Mouse (Mus musculus) embryonic facial prominence, embryonic 11.5 days (tissue): Measurements from ENCODE around the gene Zfp74. TPM values are rescaled to one million over a fixed set of nuclear protein-coding genes. Genes with fewer than 3 reads are reported as not detected.
"Not testable (repeated sequence)": the region's sequence is repeated elsewhere in the genome, so short reads cannot be mapped to it uniquely, and the experiment has no call there.

ENCODE experiments used
- ATAC-seq: fragments of 200-750 bp; cut with Nextera tagmentation; replicated peaks from 2 replicates; pipeline ENCODE4 v1.8.0; 2017; ENCODE audit warnings: low read depth; ENCODE audit not compliant: insufficient number of reproducible peaks, low FRiP score, low TSS enrichment
- DNase-seq: peaks from one replicate; pipeline ENCODE4 v3.0.0-alpha.2; 2015; ENCODE audit warnings: low spot score
- H3K27ac ChIP-seq: fragments of 300-500 bp; sonication (generic); replicated peaks from 2 replicates; pipeline ENCODE4 v1.5.1; 2014; ENCODE audit warnings: mild to moderate bottlenecking, low read depth, low read length, control low read depth
- H3K27me3 ChIP-seq: fragments of 300-500 bp; sonication (generic); 2 replicates; pipeline ENCODE4 v1.6.1; 2014; ENCODE audit warnings: mild to moderate bottlenecking, low read length, moderate library complexity, mixed read lengths; ENCODE audit not compliant: control insufficient read depth, insufficient read depth
- H3K36me3 ChIP-seq: fragments of 300-500 bp; sonication (generic); replicated peaks from 2 replicates; pipeline ENCODE4 v1.6.1; 2014; ENCODE audit warnings: low read depth, mild to moderate bottlenecking, low read length, moderate library complexity, mixed read lengths; ENCODE audit not compliant: control insufficient read depth, insufficient read depth
- H3K4me1 ChIP-seq: fragments of 300-500 bp; sonication (generic); 2 replicates; pipeline ENCODE4 v1.6.1; 2014; ENCODE audit warnings: low read length, mixed read lengths; ENCODE audit not compliant: control insufficient read depth, insufficient read depth
- H3K4me2 ChIP-seq: fragments of 300-500 bp; sonication (generic); 2 replicates; pipeline ENCODE4 v1.6.1; 2014; ENCODE audit warnings: low read depth, mild to moderate bottlenecking, control low read depth, low read length, moderate library complexity
- H3K4me3 ChIP-seq: fragments of 300-500 bp; sonication (generic); 2 replicates; pipeline ENCODE4 v1.5.1; 2014; ENCODE audit warnings: low read depth, low read length, control low read depth
- H3K9ac ChIP-seq: fragments of 300-500 bp; sonication (generic); replicated peaks from 2 replicates; pipeline ENCODE4 v1.6.1; 2014; ENCODE audit warnings: mild to moderate bottlenecking, control low read depth, low read length
- H3K9me3 ChIP-seq: fragments of 300-500 bp; sonication (generic); replicated peaks from 2 replicates; pipeline ENCODE4 v1.6.1; 2016; ENCODE audit warnings: mild to moderate bottlenecking, low read length, inconsistent platforms, mixed read lengths; ENCODE audit not compliant: control insufficient read depth
- WGBS: fragments of 180-500 bp; shearing (Covaris S2); extraction: QIAGEN DNeasy Blood & Tissue Kit; methylation state at CpG from one replicate; pipeline ENCODE4 v1.1.7; 2014; 5-methylcytosine and 5-hydroxymethylcytosine counted together
- polyA plus RNA-seq: library from polyadenylated mRNA; unstranded; fragments of >200 nt; fragmentation: Nextera tagmentation; extraction: Ambion mirVana; gene quantifications from 2 replicates; pipeline ENCODE4 v1.2.1, GENCODE M21; 2014

Gene Zfp74
- polyA plus RNA-seq, 1 experiment from 2014 or later = 10.0 TPM

- not testable (repeated sequence) for DNase-seq, H3K4me3 ChIP-seq, ATAC-seq, H3K4me1 ChIP-seq, H3K9ac ChIP-seq, H3K36me3 ChIP-seq, H3K9me3 ChIP-seq, H3K4me2 ChIP-seq, H3K27me3 ChIP-seq, H3K27ac ChIP-seq
- 43% methylated on average over 32 of the region's 39 CpGs for WGBS
These were observed 11.4 kb upstream of the Zfp74 start for GRCm38 (mm10) chr7:29965115-29965810.

DNA sequence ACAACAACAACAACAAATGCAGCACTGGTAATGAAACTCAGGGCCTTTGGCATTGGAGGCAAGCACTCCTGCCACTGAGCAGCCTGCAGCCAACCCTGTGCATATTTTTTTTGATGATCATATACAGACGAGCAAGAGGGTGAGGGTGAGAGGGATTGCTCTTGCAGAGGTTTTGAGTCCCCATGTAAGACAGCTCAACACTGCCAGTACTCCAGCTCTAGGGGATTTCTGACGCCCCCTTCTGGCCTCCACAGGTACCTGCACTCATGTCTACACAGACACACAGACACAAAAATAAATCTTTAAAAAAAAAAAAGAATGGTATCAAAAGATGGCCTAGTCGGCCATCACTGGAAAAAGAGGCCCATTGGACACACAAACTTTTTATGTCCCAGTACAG lies 5.1 kb upstream of the Zfp74 start:
- H3K36me3 ChIP-seq = no peaks in the 10 kb centered on the region
- H3K4me1 ChIP-seq = no peaks in the 10 kb centered on the region
- H3K4me2 ChIP-seq = no peak overlapping the region
- no peak overlapping the region for H3K9ac ChIP-seq
- WGBS = 52% methylated on average over 3 of the region's 3 CpGs
- H3K27ac ChIP-seq = no peak overlapping the region
- no peak overlapping the region for H3K4me3 ChIP-seq
- no peaks in the 10 kb centered on the region for H3K27me3 ChIP-seq
- no peaks in the 10 kb centered on the region for H3K9me3 ChIP-seq
- DNase-seq (no peak), ATAC-seq (no peak)

- Histone ChIP-seq H3K9me3 (no peaks in the 10 kb centered on the region), H3K27me3 (no peaks in the 10 kb centered on the region), H3K4me1 (no peaks in the 10 kb centered on the region), H3K27ac (no peak overlapping the region), H3K4me3 (no peak overlapping the region), H3K4me2 (no peak overlapping the region), H3K36me3 (no peaks in the 10 kb centered on the region), H3K9ac (no peak overlapping the region)
- DNase-seq = no peak
- WGBS = 88% methylated on average over 11 of the region's 11 CpGs
- ATAC-seq = no peak
These were observed 4.3 kb upstream of the Zfp74 start for GRCm38 (mm10) chr7:29958125-29958724.

DNA sequence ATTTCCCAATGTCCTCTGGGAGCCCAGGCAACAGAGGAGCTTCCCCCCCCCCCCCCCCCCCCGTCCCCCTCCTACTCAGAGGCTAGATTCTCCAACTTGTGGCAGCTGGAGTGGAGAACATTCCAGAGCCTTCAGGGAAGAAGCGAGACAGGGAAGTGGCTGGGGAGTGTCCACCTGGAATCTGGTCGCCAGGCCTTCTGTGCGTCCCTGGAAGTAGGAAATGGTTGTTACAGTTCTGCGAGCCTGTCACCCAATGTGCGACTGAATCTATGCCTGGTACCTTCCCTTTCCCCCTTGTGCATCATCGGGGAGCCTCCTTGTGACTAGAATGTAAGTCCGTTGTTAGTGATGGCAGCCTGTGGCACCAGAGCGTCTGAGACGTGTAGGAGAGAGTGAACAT lies 2.4 kb upstream of the Zfp74 start:
- Histone ChIP-seq H3K27me3 (no peaks in the 10 kb centered on the region), H3K4me3 (no peak overlapping the region), H3K4me2 (no peak overlapping the region), H3K9ac (no peak overlapping the region), H3K36me3 (no peaks in the 10 kb centered on the region; the same call in 1 of the 2 replicates), H3K27ac (no peak overlapping the region), H3K9me3 (no peaks in the 10 kb centered on the region), H3K4me1 (no peaks in the 10 kb centered on the region)
- DNase-seq (no peak), ATAC-seq (no peak)
- 54% methylated on average over 9 of the region's 10 CpGs for WGBS

GRCm38 (mm10) chr7:29954731-29955130 lies 842 bp upstream of the Zfp74 start:
- peaks cover 1% of the 10 kb centered on the region for H3K36me3 ChIP-seq
- H3K9ac ChIP-seq = no peak overlapping the region
- H3K4me1 ChIP-seq = no peaks in the 10 kb centered on the region
- no peak overlapping the region for H3K27ac ChIP-seq
- no peak overlapping the region for H3K4me2 ChIP-seq
- WGBS = 23% methylated on average over 4 of the region's 4 CpGs
- no peaks in the 10 kb centered on the region for H3K27me3 ChIP-seq
- ATAC-seq (no peak), DNase-seq (peak; percentile 73)
- H3K9me3 ChIP-seq = no peaks in the 10 kb centered on the region
- no peak overlapping the region; the same call in 1 of the 2 replicates for H3K4me3 ChIP-seq

DNA sequence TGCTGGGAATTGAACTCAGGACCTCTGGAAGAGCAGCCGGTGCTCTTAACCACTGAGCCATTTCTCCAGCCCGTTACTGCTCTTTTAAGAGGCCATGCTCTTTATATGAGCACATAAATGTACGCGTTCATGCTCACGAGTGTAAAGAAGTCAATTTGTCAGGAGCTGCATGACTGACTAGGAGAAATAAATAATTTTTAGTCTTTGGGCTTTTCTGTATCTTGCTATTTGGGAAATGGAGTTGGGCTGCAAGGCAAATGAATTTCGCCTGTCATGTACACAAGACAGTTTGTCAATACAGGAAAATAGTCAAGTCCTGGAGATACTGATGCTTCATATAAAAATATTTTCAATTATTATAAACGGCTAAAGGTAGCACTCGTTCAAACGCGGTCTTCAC lies 803 bp downstream of the Zfp74 start:
- DNase-seq = no peak

GRCm38 (mm10) chr7:29944201-29944600 lies 9.7 kb downstream of the Zfp74 start:
- Histone ChIP-seq H3K9ac (no peak overlapping the region), H3K36me3 (peaks cover 3% of the 10 kb centered on the region)

More for the DNA sequence above, 803 bp downstream of the Zfp74 start:
- peak overlapping the region; percentile 98 for H3K9ac ChIP-seq
- H3K36me3 ChIP-seq = peaks cover 2% of the 10 kb centered on the region
- peak overlapping the region; percentile 63 for H3K4me2 ChIP-seq
- H3K4me1 ChIP-seq = no peaks in the 10 kb centered on the region
- no peaks in the 10 kb centered on the region for H3K27me3 ChIP-seq
- no peak for ATAC-seq
- no peaks in the 10 kb centered on the region for H3K9me3 ChIP-seq
- H3K4me3 ChIP-seq = peak overlapping the region; percentile 73
- H3K27ac ChIP-seq = peak overlapping the region; percentile 93
- 56% methylated on average over 10 of the region's 10 CpGs for WGBS

DNA sequence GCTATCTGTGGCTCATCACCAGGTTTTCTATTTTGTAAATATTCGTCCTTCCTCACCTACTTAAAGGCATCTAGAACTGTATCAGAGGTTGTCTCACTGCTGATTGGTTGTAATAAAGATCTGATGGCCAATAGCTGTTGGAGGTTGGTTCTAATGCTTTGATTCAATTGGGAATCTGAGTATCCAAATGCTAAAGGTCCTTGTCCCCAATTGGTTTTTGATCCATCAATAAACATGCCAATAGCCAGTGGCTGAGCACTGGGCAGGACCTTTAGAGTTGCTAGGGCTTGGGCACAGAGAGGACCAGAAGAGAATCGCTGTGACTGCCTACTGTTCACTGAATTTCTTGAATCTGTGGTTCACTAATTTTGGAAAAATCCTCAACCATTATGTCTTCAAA lies 10.2 kb downstream of the Zfp74 start:
- ATAC-seq = no peak

More at GRCm38 (mm10) chr7:29944201-29944600, 9.7 kb downstream of the Zfp74 start:
- Histone ChIP-seq H3K4me2 (no peak overlapping the region), H3K4me1 (no peaks in the 10 kb centered on the region), H3K9me3 (no peaks in the 10 kb centered on the region), H3K4me3 (no peak overlapping the region), H3K27ac (no peak overlapping the region), H3K27me3 (no peaks in the 10 kb centered on the region)
- DNase-seq (no peak), ATAC-seq (no peak)
- 81% methylated on average over 2 of the region's 2 CpGs for WGBS

More for the DNA sequence above, 10.2 kb downstream of the Zfp74 start:
- Histone ChIP-seq H3K36me3 (peaks cover 3% of the 10 kb centered on the region), H3K9me3 (no peaks in the 10 kb centered on the region), H3K27ac (no peak overlapping the region), H3K4me1 (no peaks in the 10 kb centered on the region), H3K27me3 (no peaks in the 10 kb centered on the region), H3K4me3 (no peak overlapping the region), H3K9ac (no peak overlapping the region), H3K4me2 (no peak overlapping the region)
- no peak for DNase-seq
- WGBS = 82% methylated on average over 2 of the region's 2 CpGs
